Mouse (Mus musculus) left cerebral cortex, adult 2 months (tissue): ENCODE measurements around the gene Vezt. TPM values are rescaled to one million over a fixed set of nuclear protein-coding genes. Genes with fewer than 3 reads are reported as not detected.

Source experiments
- DNase-seq, 2 experiments: peaks; one replicate each; pipeline ENCODE4 v3.0.0; 2021 to 2022; ENCODE audit warnings: low spot score in 2 of 2, mixed read lengths in 1 of 2; ENCODE audit errors: extremely low spot score in 1 of 2
- H3K27ac ChIP-seq: fragments of 200-600 bp; 2 replicates; pipeline ENCODE4 v1.8.1; 2022
- H3K4me3 ChIP-seq: fragments of 200-600 bp; 2 replicates; pipeline ENCODE4 v1.8.1; 2022
- CTCF ChIP-seq: fragments of 200-600 bp; IDR thresholded peaks from 2 replicates; pipeline ENCODE4 v1.8.1; 2022; ENCODE audit warnings: antibody characterized with exemption, mild to moderate bottlenecking, moderate library complexity
- intact Hi-C: fragments of 180-260 bp; cut with DNase I; formaldehyde crosslinking; loops from one replicate; pipeline ENCODE4 v1.15.1; 2025
- total RNA-seq, 2 experiments: library from RNA; stranded (reverse); gene quantifications; 2 replicates each; pipeline ENCODE4 v1.2.3; 2021

Vezt gene
- total RNA-seq, 2 experiments from 2014 or later, result 77.3 to 80.2 TPM

- peak overlapping the region; percentile 77 for H3K27ac ChIP-seq
- intact Hi-C loops, result loop anchor here (5.0 kb wide), 1 partner anchor 162 kb away; the partner anchor contains the start of gene Ndufa12
- H3K4me3 ChIP-seq, result peak overlapping the region; percentile 92
- TF ChIP-seq CTCF, result no peak
- peak in 1 of 2 experiments; percentile 56 for DNase-seq
These were observed 550 bp downstream of the Vezt start for GRCm38 (mm10) chr10:94034876-94035657.

- DNase-seq, result no peak
- Histone ChIP-seq H3K4me3 (no peak overlapping the region), H3K27ac (no peak overlapping the region)
- intact Hi-C loops, result no loop called here
- no peak for TF ChIP-seq CTCF
These were observed 4.5 kb downstream of the Vezt start for GRCm38 (mm10) chr10:94031164-94031563.

GRCm38 (mm10) chr10:94028493-94028892 lies 7.1 kb downstream of the Vezt start:
- TF ChIP-seq CTCF, result no peak

GRCm38 (mm10) chr10:94025079-94025478 lies 10.5 kb downstream of the Vezt start:
- TF ChIP-seq CTCF, result no peak
- intact Hi-C loops, result no loop called here
- H3K4me3 ChIP-seq, result no peak overlapping the region
- no peak overlapping the region for H3K27ac ChIP-seq
- no peak for DNase-seq

More at GRCm38 (mm10) chr10:94028493-94028892, 7.1 kb downstream of the Vezt start:
- H3K4me3 ChIP-seq, result no peak overlapping the region
- no peak overlapping the region for H3K27ac ChIP-seq
- intact Hi-C loops, result no loop called here
- DNase-seq, result no peak

GRCm38 (mm10) chr10:94021059-94021458 lies 14.6 kb downstream of the Vezt start:
- intact Hi-C loops, result no loop called here
- no peak for DNase-seq
- no peak overlapping the region for H3K27ac ChIP-seq
- H3K4me3 ChIP-seq, result no peak overlapping the region
- no peak for TF ChIP-seq CTCF

- no peak for DNase-seq
- Histone ChIP-seq H3K4me3 (no peak overlapping the region), H3K27ac (no peak overlapping the region)
- no peak for TF ChIP-seq CTCF
- intact Hi-C loops, result no loop called here
These were observed 15.0 kb downstream of the Vezt start for GRCm38 (mm10) chr10:94020587-94020986.

GRCm38 (mm10) chr10:94017455-94017854 lies 18.2 kb downstream of the Vezt start:
- no peak for DNase-seq
- H3K27ac ChIP-seq, result no peak overlapping the region
- TF ChIP-seq CTCF, result no peak
- intact Hi-C loops, result no loop called here
- no peak overlapping the region for H3K4me3 ChIP-seq

DNA sequence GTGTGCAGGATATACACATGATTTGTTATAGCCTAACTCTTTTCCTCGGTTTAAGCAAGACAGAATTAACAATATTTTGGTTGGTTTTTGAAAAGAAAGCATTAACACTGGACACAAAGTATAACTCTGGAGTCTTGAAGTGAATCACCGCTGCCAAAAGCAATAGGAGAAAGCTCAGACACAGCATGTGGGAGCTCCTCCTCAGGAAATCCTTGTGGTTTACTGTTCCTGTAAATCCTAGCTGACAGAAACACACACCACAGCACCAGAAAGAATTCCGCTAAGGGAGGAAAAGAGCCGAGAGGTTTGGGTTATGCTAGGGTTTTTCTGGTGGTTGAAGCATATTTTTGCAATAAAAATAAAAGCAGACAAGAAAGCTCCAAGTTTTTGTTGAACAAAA lies 21.4 kb downstream of the Vezt start:
- no peak overlapping the region for H3K4me3 ChIP-seq
- TF ChIP-seq CTCF, result no peak
- intact Hi-C loops, result no loop called here
- DNase-seq, result no peak
- H3K27ac ChIP-seq, result no peak overlapping the region

GRCm38 (mm10) chr10:94013196-94013595 lies 22.4 kb downstream of the Vezt start:
- DNase-seq, result peak; percentile 26 to 43
- intact Hi-C loops, result loop anchor here (2.0 kb wide), 1 partner anchor 104 kb away; no protein-coding TSS in a partner anchor

DNA sequence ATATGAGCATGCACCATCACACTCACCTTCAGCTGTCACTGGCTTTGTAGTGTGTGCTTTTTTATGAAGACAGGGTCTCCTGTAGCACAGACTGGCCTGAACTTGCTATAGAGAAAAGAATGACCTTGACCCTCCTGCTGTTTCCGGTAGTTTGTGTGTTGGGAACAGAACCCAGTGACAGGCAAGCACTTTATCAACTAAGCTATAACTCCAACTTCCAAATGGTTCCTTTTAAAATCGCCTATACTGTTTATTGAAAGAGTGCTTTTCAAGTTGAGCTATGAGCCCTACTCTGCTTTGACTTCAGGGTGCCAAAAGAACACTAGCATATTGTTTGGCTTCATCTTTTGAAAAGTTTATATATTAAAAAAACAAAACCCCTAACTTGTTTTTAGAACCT lies 24.6 kb downstream of the Vezt start:
- TF ChIP-seq CTCF, result no peak
- intact Hi-C loops, result no loop called here
- no peak for DNase-seq
- no peak overlapping the region for H3K4me3 ChIP-seq
- no peak overlapping the region for H3K27ac ChIP-seq

More at GRCm38 (mm10) chr10:94013196-94013595, 22.4 kb downstream of the Vezt start:
- peak; percentile 71 for TF ChIP-seq CTCF
- Histone ChIP-seq H3K4me3 (no peak overlapping the region), H3K27ac (no peak overlapping the region)

DNA sequence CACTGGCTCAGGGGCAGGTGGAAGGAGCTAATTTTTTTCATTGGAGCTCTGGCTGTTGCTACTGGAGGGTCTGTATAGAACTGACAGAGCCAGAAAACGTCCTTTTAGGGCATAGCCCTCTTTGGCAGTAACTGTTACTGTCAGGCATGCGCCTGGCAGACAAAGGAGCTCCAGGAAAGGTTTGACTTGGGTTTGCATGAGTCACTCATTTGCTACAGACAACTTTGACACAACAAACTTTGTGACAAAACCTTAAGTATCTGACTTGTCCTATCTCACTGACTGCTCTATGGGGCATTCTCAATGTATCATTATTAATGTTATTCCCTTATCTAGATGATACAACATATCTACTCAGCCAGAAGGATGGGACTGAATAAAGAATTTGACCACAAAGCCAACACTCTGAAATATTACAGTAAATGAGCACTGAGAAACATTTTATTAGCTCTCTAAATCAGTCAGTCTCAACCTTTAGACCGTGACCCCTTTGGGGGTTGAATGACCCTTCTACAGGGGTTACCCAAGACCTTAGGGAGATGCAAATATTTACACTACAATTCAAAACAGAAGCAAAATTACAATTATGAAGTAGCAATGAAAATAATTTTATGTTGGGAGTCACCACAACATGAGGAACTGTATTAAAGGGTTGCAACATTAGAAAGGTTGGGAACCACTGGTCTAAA lies 25.5 kb downstream of the Vezt start:
- no peak for TF ChIP-seq CTCF
- no peak for DNase-seq
- intact Hi-C loops, result no loop called here
- H3K4me3 ChIP-seq, result no peak overlapping the region
- no peak overlapping the region for H3K27ac ChIP-seq

DNA sequence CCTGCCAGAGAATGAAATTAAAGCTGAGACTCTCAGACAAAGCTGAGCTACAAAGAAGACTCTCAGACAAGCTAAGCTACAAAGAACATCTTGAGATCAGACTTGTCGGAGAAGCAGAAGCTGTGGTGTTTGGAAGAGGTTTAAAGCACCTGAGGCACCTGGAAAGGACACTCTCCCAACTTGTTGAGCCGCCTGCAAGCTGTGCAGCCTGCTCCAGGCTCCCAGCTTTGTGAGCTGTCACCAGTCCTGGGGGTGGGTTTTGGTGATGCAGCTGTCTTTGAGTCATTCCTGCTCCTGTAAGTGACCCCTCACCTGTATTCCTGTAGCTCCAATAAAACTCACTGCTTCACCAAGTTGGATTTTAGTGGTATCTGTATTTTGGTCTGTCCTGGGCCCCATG lies 27.3 kb downstream of the Vezt start:
- TF ChIP-seq CTCF, result no peak
- Histone ChIP-seq H3K27ac (no peak overlapping the region), H3K4me3 (no peak overlapping the region)
- intact Hi-C loops, result no loop called here
- no peak for DNase-seq

DNA sequence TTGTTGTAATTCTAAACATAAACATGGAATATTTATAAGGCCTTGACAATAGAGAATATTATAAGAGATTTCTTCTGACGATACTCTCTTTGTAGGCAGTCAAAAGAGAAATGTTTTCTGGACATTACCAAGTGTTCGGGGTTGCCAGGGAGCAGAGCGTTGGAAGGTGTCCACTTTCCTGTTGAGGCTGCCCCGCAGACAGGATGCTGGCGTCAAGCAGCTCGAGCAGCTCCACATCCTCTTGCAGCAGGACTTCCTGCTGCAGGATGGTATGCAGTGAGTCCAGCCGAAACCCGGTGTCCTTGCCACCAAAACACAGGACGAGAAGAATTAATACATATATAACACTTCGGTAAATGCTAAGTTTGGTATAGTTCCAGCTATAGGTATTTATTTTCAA lies 35.4 kb downstream of the Vezt start:
- H3K27ac ChIP-seq, result no peak overlapping the region
- no peak overlapping the region for H3K4me3 ChIP-seq
- DNase-seq, result no peak
- no peak for TF ChIP-seq CTCF
- intact Hi-C loops, result no loop called here
